In the genomic region with DNA sequence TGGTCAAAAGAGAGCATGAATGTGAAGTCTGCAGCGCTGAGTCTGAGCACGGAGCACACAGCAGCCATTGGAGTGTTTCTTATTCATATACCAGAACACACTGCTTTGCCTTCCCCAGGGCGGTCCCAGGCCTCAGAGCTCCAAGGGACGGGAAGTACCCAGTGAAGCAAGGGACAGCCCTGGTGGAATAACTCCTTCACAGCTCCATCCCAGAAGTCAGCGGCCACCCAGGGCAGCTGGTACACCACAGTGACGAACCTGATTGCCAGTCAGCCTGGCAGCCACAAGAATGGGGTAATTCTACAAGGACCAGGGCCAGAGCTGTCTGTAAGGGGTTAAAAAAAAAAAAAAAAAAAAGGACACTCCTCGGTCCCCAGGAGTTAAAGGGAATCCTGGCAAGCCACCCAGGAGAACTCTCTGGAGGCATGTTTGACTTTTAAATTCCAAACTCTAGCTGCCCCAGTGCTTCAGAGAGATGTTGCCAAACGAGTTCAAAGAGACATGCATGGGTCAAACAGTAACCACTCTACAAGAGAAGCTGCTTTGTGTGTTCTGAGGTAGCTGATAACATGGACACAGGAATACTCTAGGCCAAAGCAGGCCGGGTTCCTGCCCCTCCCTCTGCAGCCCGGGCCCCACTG, we compare ENCODE assay signal across 9 mouse cellular contexts. TPM values are rescaled to one million over a fixed set of nuclear protein-coding genes. Genes with fewer than 3 reads are reported as not detected.
A peak's percentile ranks its signal among the peaks of the same experiment; 100 is the strongest.
DNase-seq lines count a peak whose midpoint lies in the region; ATAC-seq and TF ChIP-seq lines count a peak whose summit lies in the region.
"Had no signal": no experiment of that assay in that cellular context is flagged by ENCODE, and none has a peak within 500 bp of the region (broad histone marks: within the 10 kb centered on the region; RNA-seq: fewer than 3 reads in every experiment).

No protein-coding gene starts in this region.

- H3K9me3 ChIP-seq in heart, embryonic 10.5 days = no peaks in the 10 kb centered on the region
- no peaks in the 10 kb centered on the region for H3K9me3 ChIP-seq in intestine, embryonic 15.5 days
- H3K9me3 ChIP-seq in liver, embryonic 12.5 days (replicated peaks) = no peaks in the 10 kb centered on the region
- H3K9me3 ChIP-seq in stomach, embryonic 14.5 days (ENCODE audit: control insufficient read depth, low read depth, low read length) = no peaks in the 10 kb centered on the region
- no peaks in the 10 kb centered on the region for H3K9me3 ChIP-seq in forebrain, embryonic 10.5 days

- ATAC-seq in intestine, embryonic 15.5 days = no peak
- ATAC-seq in liver, embryonic 12.5 days = 0 out of 2 replicates have a peak, but pooled peaks have one; percentile 38
- 0 out of 2 replicates have a peak, but pooled peaks have one; percentile 20 for ATAC-seq in stomach, embryonic 14.5 days (ENCODE audit: insufficient number of reproducible peaks, insufficient read depth, low FRiP score, low read depth)

- DNase-seq in heart, adult 9 months (ENCODE audit: low spot score in 2 of 2) = peak; percentile 43 to 54
- no peak for DNase-seq in heart, embryonic 10.5 days (ENCODE audit: low spot score)
- no peak for DNase-seq in right cerebral cortex, adult 18-20 months
- no peak for DNase-seq in cerebellum, adult 2 months
- no peak for DNase-seq in forebrain, embryonic 10.5 days (ENCODE audit: extremely low spot score, low spot score)
- DNase-seq: left cerebral cortex, postnatal 4 days had no signal

- no peak for TF ChIP-seq CTCF in cerebellum, adult 2 months (IDR thresholded peaks at IDR 0.05; ENCODE audit: borderline replicate concordance, insufficient read depth, low read depth, low read length)

- no peak for TF ChIP-seq POLR2A in cerebellum, adult 2 months (IDR thresholded peaks at IDR 0.05; ENCODE audit: borderline replicate concordance, insufficient read depth, low read length)

- H3K4me3 ChIP-seq in heart, embryonic 10.5 days = no peak overlapping the region
- H3K4me3 ChIP-seq in intestine, embryonic 15.5 days (replicated peaks) = no peak overlapping the region
- H3K4me3 ChIP-seq in liver, embryonic 12.5 days = no peak overlapping the region
- no peak overlapping the region for H3K4me3 ChIP-seq in stomach, embryonic 14.5 days (ENCODE audit: low read depth, low read length)
- no peak overlapping the region for H3K4me3 ChIP-seq in cerebellum, adult 2 months (replicated peaks; ENCODE audit: insufficient read depth, low read depth, low read length)
- H3K4me3 ChIP-seq in forebrain, embryonic 10.5 days = no peak overlapping the region

- H3K27me3 ChIP-seq in heart, embryonic 10.5 days (ENCODE audit: insufficient read depth, poor library complexity, severe bottlenecking) = no peaks in the 10 kb centered on the region
- H3K27me3 ChIP-seq in intestine, embryonic 15.5 days (replicated peaks) = no peaks in the 10 kb centered on the region
- H3K27me3 ChIP-seq in liver, embryonic 12.5 days (replicated peaks) = peaks cover 19% of the 10 kb centered on the region
- no peaks in the 10 kb centered on the region for H3K27me3 ChIP-seq in stomach, embryonic 14.5 days (ENCODE audit: control insufficient read depth, insufficient read depth, low read length)
- no peaks in the 10 kb centered on the region for H3K27me3 ChIP-seq in cerebellum, adult 2 months (ENCODE audit: control insufficient read depth, insufficient read depth, low read length)
- peaks cover 10% of the 10 kb centered on the region for H3K27me3 ChIP-seq in forebrain, embryonic 10.5 days (ENCODE audit: poor library complexity, severe bottlenecking)

- WGBS in heart, embryonic 10.5 days = 55% methylated on average over 10 of the region's 10 CpGs
- WGBS in intestine, embryonic 15.5 days = 48% methylated on average over 10 of the region's 10 CpGs
- WGBS in liver, embryonic 12.5 days (ENCODE audit: insufficient replicate concordance) = 48% methylated on average over 10 of the region's 10 CpGs
- WGBS in stomach, embryonic 14.5 days = 48% methylated on average over 10 of the region's 10 CpGs
- WGBS in cerebellum, adult 2 months = 51% methylated on average over 10 of the region's 10 CpGs
- WGBS in forebrain, embryonic 10.5 days = 77% methylated on average over 10 of the region's 10 CpGs

- H3K4me1 ChIP-seq in heart, embryonic 10.5 days = peaks cover 36% of the 10 kb centered on the region
- peaks cover 54% of the 10 kb centered on the region for H3K4me1 ChIP-seq in intestine, embryonic 15.5 days (replicated peaks)
- H3K4me1 ChIP-seq in liver, embryonic 12.5 days = peaks cover 34% of the 10 kb centered on the region
- H3K4me1 ChIP-seq in stomach, embryonic 14.5 days (ENCODE audit: control insufficient read depth, insufficient read depth, low read length) = peaks cover 53% of the 10 kb centered on the region
- H3K4me1 ChIP-seq in cerebellum, adult 2 months (ENCODE audit: control insufficient read depth, insufficient read depth, low read length) = no peaks in the 10 kb centered on the region
- H3K4me1 ChIP-seq in forebrain, embryonic 10.5 days = peaks cover 31% of the 10 kb centered on the region

- H3K36me3 ChIP-seq in heart, embryonic 10.5 days = no peaks in the 10 kb centered on the region
- no peaks in the 10 kb centered on the region for H3K36me3 ChIP-seq in intestine, embryonic 15.5 days
- H3K36me3 ChIP-seq in liver, embryonic 12.5 days = no peaks in the 10 kb centered on the region
- no peaks in the 10 kb centered on the region for H3K36me3 ChIP-seq in stomach, embryonic 14.5 days (ENCODE audit: control insufficient read depth, insufficient read depth, low read length)
- H3K36me3 ChIP-seq in forebrain, embryonic 10.5 days (replicated peaks) = no peaks in the 10 kb centered on the region

- no peak overlapping the region for H3K9ac ChIP-seq in intestine, embryonic 15.5 days
- H3K9ac ChIP-seq in liver, embryonic 12.5 days = no peak overlapping the region
- no peak overlapping the region for H3K9ac ChIP-seq in stomach, embryonic 14.5 days (replicated peaks; ENCODE audit: low read depth, low read length)

- H3K4me2 ChIP-seq in intestine, embryonic 15.5 days (replicated peaks) = no peak overlapping the region
- no peak overlapping the region for H3K4me2 ChIP-seq in liver, embryonic 12.5 days
- H3K4me2 ChIP-seq in stomach, embryonic 14.5 days (replicated peaks; ENCODE audit: low read depth, low read length) = no peak overlapping the region

- no peak overlapping the region for H3K27ac ChIP-seq in heart, embryonic 10.5 days
- H3K27ac ChIP-seq in intestine, embryonic 15.5 days = peak overlapping the region; percentile 74
- peak overlapping the region; percentile 59 for H3K27ac ChIP-seq in liver, embryonic 12.5 days
- H3K27ac ChIP-seq in stomach, embryonic 14.5 days (ENCODE audit: low read length) = peak overlapping the region; percentile 82
- H3K27ac ChIP-seq in cerebellum, adult 2 months (ENCODE audit: insufficient read depth, low read length) = no peak overlapping the region
- H3K27ac ChIP-seq in forebrain, embryonic 10.5 days = no peak overlapping the region

RNA-seq across cellular contexts. Expression of gene Myof, which starts 15.4 kb away (rescaled TPM):
- polyA plus RNA-seq in heart, embryonic 10.5 days (2016; fragmentation: Nextera tagmentation; extraction: Ambion mirVana) = 4.0 and 4.6 TPM in 2 replicates
- 9.4 and 10.1 TPM in 2 replicates for polyA plus RNA-seq in intestine, embryonic 15.5 days (2015; fragmentation: Nextera tagmentation; extraction: Ambion mirVana)
- polyA plus RNA-seq in liver, embryonic 12.5 days (2016; fragmentation: Nextera tagmentation; extraction: Ambion mirVana) = 0.66 and 0.97 TPM in 2 replicates
- 22.7 and 25.1 TPM in 2 replicates for polyA plus RNA-seq in stomach, embryonic 14.5 days (2014; fragmentation: Nextera tagmentation; extraction: Ambion mirVana)
- polyA plus RNA-seq in cerebellum, adult 2 months (2012; rRNA removed) = 2.1 and 3.3 TPM in 2 replicates
- polyA plus RNA-seq in forebrain, embryonic 10.5 days (2016; fragmentation: Nextera tagmentation; extraction: Ambion mirVana) = 1.9 and 2.3 TPM in 2 replicates

RNA-seq across cellular contexts. Expression of gene Cep55, which starts 26.8 kb away (rescaled TPM):
- 30.0 and 31.8 TPM in 2 replicates for polyA plus RNA-seq in heart, embryonic 10.5 days (2016; fragmentation: Nextera tagmentation; extraction: Ambion mirVana)
- 23.7 and 28.9 TPM in 2 replicates for polyA plus RNA-seq in intestine, embryonic 15.5 days (2015; fragmentation: Nextera tagmentation; extraction: Ambion mirVana)
- polyA plus RNA-seq in liver, embryonic 12.5 days (2016; fragmentation: Nextera tagmentation; extraction: Ambion mirVana) = 8.6 and 9.6 TPM in 2 replicates
- 28.5 and 33.3 TPM in 2 replicates for polyA plus RNA-seq in stomach, embryonic 14.5 days (2014; fragmentation: Nextera tagmentation; extraction: Ambion mirVana)
- 0.16 and 0.18 TPM in 2 replicates for polyA plus RNA-seq in cerebellum, adult 2 months (2012; rRNA removed)
- polyA plus RNA-seq in forebrain, embryonic 10.5 days (2016; fragmentation: Nextera tagmentation; extraction: Ambion mirVana) = 43.8 and 45.5 TPM in 2 replicates

Comparison
In these comparisons a context has a peak if more than half of its experiments do, and no peak if none do; other contexts are left out.
1. DNase-seq: peak in heart, adult 9 months (2 of 2); none in heart, embryonic 10.5 days (single experiment), right cerebral cortex, adult 18-20 months (single experiment), cerebellum, adult 2 months (0 of 2) and forebrain, embryonic 10.5 days (single experiment).
2. H3K27ac ChIP-seq: peak in intestine, embryonic 15.5 days (single experiment), liver, embryonic 12.5 days (single experiment) and stomach, embryonic 14.5 days (single experiment); none in heart, embryonic 10.5 days (single experiment), cerebellum, adult 2 months (single experiment) and forebrain, embryonic 10.5 days (single experiment).